Mouse (Mus musculus): ENCODE measurements around the gene Tmem30b. TPM values are rescaled to one million over a fixed set of nuclear protein-coding genes. Genes with fewer than 3 reads are reported as not detected.

The Tmem30b gene
- polyA plus RNA-seq, 1 experiment from 2014 or later = 19.4 TPM

DNA sequence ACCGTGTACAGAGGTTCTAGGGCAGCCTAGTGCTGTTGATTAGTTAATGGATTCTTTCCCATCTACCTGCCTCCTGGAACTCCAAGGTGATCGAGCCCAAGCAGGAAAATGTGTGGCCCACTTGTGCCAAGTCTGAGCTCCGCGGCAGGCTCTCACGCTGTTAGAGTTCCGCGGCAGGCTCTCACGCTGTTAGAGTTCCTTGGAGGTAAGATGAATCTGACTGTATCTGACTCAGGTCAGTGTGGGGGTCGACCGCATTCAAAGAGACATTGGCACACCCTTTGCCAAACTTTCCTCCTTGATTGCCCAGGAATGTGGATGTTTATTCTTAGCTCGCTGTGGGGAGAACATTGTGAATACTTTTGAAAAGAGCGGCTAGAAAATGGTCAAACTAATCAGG is 28.4 kb downstream of the Tmem30b start:
- no peak for DNase-seq (ENCODE audit: low spot score)
- H3K27ac ChIP-seq (ENCODE audit: low read length) = no peak overlapping the region
- H3K4me1 ChIP-seq (ENCODE audit: insufficient read depth, low read depth, low read length) = no peaks in the 10 kb centered on the region
- no peak overlapping the region for H3K4me3 ChIP-seq (ENCODE audit: low read depth, low read length)
- 0 out of 2 replicates have a peak, but pooled peaks cover 3% of the 10 kb centered on the region for H3K27me3 ChIP-seq (replicated peaks; ENCODE audit: insufficient read depth, low read length)
- 36% methylated on average over 12 of the region's 12 CpGs for WGBS
- no peak; the same call in 1 of the 2 replicates for ATAC-seq
- no peak overlapping the region for H3K9ac ChIP-seq (replicated peaks; ENCODE audit: low read depth)
- 0 out of 2 replicates have a peak overlapping the region, but pooled peaks have one; percentile 5 for H3K4me2 ChIP-seq (replicated peaks; ENCODE audit: low read depth, low read length)
- no peaks in the 10 kb centered on the region for H3K36me3 ChIP-seq (ENCODE audit: insufficient read depth, low read length)
- TF ChIP-seq EP300 (IDR thresholded peaks at IDR 0.05) (no peak), CTCF (IDR thresholded peaks at IDR 0.05) (no peak)
- H3K9me3 ChIP-seq (ENCODE audit: low read length) = no peaks in the 10 kb centered on the region

DNA sequence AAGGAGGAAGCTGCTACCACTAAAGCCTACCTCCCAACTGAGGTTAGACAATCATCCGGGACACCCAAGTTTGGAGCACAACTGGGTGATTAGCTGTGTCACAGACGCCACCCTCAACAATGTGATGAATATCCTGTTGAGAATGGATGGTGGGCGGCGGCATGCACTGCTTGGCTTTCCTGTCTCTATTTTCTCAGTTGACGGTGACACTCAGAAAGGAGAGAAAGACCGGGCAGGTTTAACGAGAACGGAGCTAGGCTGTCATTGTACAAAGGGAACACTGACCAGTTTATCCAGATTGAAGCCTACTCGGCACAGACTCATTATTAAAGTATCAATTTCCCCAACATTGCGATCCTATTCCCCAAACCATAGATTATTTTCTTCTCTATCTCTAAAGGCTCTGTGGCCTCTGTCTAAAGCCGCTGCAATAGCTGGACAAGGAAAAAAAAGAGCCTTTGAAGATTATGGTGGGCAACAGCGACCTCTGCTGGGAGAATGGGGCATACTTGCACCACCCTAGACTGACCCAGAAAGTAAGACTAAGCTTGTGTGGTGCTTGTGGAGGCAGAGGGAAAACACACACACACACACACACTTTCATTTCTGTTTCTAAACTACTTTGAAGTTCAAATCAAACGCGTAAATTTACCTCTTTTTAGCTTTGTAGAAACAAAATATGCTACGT is 29.0 kb downstream of the Tmem30b start:
- Histone ChIP-seq H3K27me3 (replicated peaks; ENCODE audit: insufficient read depth, low read length) (0 out of 2 replicates have a peak, but pooled peaks cover 3% of the 10 kb centered on the region), H3K4me1 (ENCODE audit: insufficient read depth, low read depth, low read length) (no peaks in the 10 kb centered on the region), H3K9me3 (ENCODE audit: low read length) (no peaks in the 10 kb centered on the region), H3K4me2 (replicated peaks; ENCODE audit: low read depth, low read length) (0 out of 2 replicates have a peak overlapping the region, but pooled peaks have one; percentile 5), H3K9ac (replicated peaks; ENCODE audit: low read depth) (no peak overlapping the region), H3K4me3 (ENCODE audit: low read depth, low read length) (no peak overlapping the region), H3K27ac (ENCODE audit: low read length) (no peak overlapping the region), H3K36me3 (ENCODE audit: insufficient read depth, low read length) (no peaks in the 10 kb centered on the region)
- DNase-seq (ENCODE audit: low spot score) (peak; percentile 88), ATAC-seq (peak; percentile 79)
- 40% methylated on average over 15 of the region's 15 CpGs for WGBS
- TF ChIP-seq EP300 (IDR thresholded peaks at IDR 0.05) = no peak
- peak; percentile 91 for TF ChIP-seq CTCF (IDR thresholded peaks at IDR 0.05)

DNA sequence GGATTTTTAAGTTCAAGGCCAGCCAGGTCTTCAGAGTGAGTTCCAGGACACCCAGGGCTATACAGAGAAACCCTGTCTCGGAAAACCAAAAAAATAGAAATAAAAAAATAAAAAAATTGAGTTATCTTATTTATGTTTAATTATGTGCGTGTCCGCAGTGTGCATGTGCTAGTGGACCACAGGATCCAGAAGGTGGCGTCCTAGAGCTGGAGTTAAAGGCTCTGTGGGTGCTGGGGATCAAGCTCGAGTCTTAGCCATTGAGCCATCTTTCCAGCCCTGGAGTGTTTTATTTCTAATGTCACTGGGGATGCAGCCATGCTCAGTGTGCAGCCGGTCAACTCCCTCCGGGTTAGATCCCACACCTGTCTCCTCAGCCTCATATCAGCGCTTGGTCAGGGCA is 29.7 kb downstream of the Tmem30b start:
- no peaks in the 10 kb centered on the region for H3K9me3 ChIP-seq (ENCODE audit: low read length)
- WGBS = 85% methylated on average over 8 of the region's 8 CpGs
- TF ChIP-seq EP300 (IDR thresholded peaks at IDR 0.05) = no peak
- no peak for TF ChIP-seq CTCF (IDR thresholded peaks at IDR 0.05)
- no peak overlapping the region for H3K4me2 ChIP-seq (replicated peaks; ENCODE audit: low read depth, low read length)
- no peaks in the 10 kb centered on the region for H3K36me3 ChIP-seq (ENCODE audit: insufficient read depth, low read length)
- H3K9ac ChIP-seq (replicated peaks; ENCODE audit: low read depth) = no peak overlapping the region
- no peak overlapping the region for H3K4me3 ChIP-seq (ENCODE audit: low read depth, low read length)
- DNase-seq (ENCODE audit: low spot score) (no peak), ATAC-seq (no peak)
- H3K27ac ChIP-seq (ENCODE audit: low read length) = no peak overlapping the region
- 0 out of 2 replicates have a peak, but pooled peaks cover 3% of the 10 kb centered on the region for H3K27me3 ChIP-seq (replicated peaks; ENCODE audit: insufficient read depth, low read length)
- H3K4me1 ChIP-seq (ENCODE audit: insufficient read depth, low read depth, low read length) = no peaks in the 10 kb centered on the region

- Histone ChIP-seq H3K27me3 (replicated peaks; ENCODE audit: insufficient read depth, low read length) (0 out of 2 replicates have a peak, but pooled peaks cover 3% of the 10 kb centered on the region), H3K4me2 (replicated peaks; ENCODE audit: low read depth, low read length) (no peak overlapping the region), H3K27ac (ENCODE audit: low read length) (no peak overlapping the region), H3K36me3 (ENCODE audit: insufficient read depth, low read length) (no peaks in the 10 kb centered on the region), H3K9me3 (ENCODE audit: low read length) (no peaks in the 10 kb centered on the region), H3K4me1 (ENCODE audit: insufficient read depth, low read depth, low read length) (no peaks in the 10 kb centered on the region), H3K9ac (replicated peaks; ENCODE audit: low read depth) (no peak overlapping the region), H3K4me3 (ENCODE audit: low read depth, low read length) (no peak overlapping the region)
- DNase-seq (ENCODE audit: low spot score) = no peak
- WGBS = 67% methylated on average over 6 of the region's 6 CpGs
- TF ChIP-seq EP300 (IDR thresholded peaks at IDR 0.05) = no peak
- no peak for TF ChIP-seq CTCF (IDR thresholded peaks at IDR 0.05)
- ATAC-seq = no peak
Observed at GRCm38 (mm10) chr12:73514722-73515121, 31.5 kb downstream of the Tmem30b start.

DNA sequence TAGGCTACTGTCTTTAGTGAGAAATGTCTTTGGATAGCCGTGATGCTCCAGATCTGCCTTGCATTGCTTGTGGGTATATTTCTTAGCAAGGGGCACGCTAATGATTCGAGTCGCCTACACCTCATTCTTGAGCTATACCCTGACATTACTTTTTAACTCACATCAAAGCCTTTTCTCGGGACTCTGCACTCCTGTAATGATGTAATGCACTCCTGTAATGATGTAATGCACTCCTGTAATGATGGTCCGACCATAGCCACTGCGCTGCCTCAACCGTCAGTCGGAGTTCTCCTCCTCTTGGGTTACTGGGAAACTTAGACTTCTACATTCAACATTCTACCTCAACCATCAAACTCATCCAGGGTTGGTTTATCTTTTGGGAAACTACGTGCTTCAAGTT is 32.2 kb downstream of the Tmem30b start:
- TF ChIP-seq CTCF (IDR thresholded peaks at IDR 0.05) = no peak
- TF ChIP-seq EP300 (IDR thresholded peaks at IDR 0.05) = no peak
- no peak overlapping the region for H3K4me3 ChIP-seq (ENCODE audit: low read depth, low read length)
- no peaks in the 10 kb centered on the region for H3K4me1 ChIP-seq (ENCODE audit: insufficient read depth, low read depth, low read length)
- no peak overlapping the region for H3K27ac ChIP-seq (ENCODE audit: low read length)
- no peak for ATAC-seq
- H3K36me3 ChIP-seq (ENCODE audit: insufficient read depth, low read length) = no peaks in the 10 kb centered on the region
- WGBS = 83% methylated on average over 10 of the region's 10 CpGs
- 0 out of 2 replicates have a peak, but pooled peaks cover 3% of the 10 kb centered on the region for H3K27me3 ChIP-seq (replicated peaks; ENCODE audit: insufficient read depth, low read length)
- H3K9me3 ChIP-seq (ENCODE audit: low read length) = no peaks in the 10 kb centered on the region
- no peak overlapping the region for H3K9ac ChIP-seq (replicated peaks; ENCODE audit: low read depth)
- H3K4me2 ChIP-seq (replicated peaks; ENCODE audit: low read depth, low read length) = no peak overlapping the region
- no peak for DNase-seq (ENCODE audit: low spot score)

DNA sequence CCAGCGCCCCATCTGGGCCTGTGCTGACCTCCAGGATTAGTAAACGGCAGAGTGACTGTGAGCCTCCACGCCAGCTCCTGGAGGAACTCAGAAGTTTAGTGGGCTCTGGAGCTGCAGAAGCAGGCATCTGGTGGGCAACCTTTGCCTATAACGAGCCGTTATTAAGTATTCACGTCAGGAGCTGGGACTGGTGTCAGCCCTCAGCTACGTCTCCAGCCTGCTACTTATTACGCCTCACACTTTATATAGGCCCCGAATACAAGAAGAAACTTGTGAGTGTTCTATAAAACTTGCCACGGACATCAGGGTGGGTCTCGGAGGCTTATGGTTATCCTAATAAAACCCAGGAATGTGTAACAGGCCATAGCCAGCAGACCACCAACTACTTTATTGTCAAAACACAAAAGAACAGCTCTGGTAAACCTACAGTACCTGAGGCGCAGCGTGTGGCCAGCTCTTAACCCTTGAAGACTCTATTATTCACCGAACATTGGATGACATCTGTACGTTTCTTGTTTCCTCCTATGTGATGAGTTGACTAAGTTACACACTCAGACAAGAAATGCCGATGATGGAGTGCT is 34.6 kb downstream of the Tmem30b start:
- WGBS = 82% methylated on average over 16 of the region's 16 CpGs
- no peak for ATAC-seq
- no peak for TF ChIP-seq CTCF (IDR thresholded peaks at IDR 0.05)
- no peak for TF ChIP-seq EP300 (IDR thresholded peaks at IDR 0.05)
- Histone ChIP-seq H3K27me3 (replicated peaks; ENCODE audit: insufficient read depth, low read length) (no peaks in the 10 kb centered on the region), H3K4me2 (replicated peaks; ENCODE audit: low read depth, low read length) (no peak overlapping the region), H3K4me1 (ENCODE audit: insufficient read depth, low read depth, low read length) (no peaks in the 10 kb centered on the region), H3K9me3 (ENCODE audit: low read length) (no peaks in the 10 kb centered on the region), H3K27ac (ENCODE audit: low read length) (no peak overlapping the region), H3K36me3 (ENCODE audit: insufficient read depth, low read length) (no peaks in the 10 kb centered on the region), H3K4me3 (ENCODE audit: low read depth, low read length) (no peak overlapping the region), H3K9ac (replicated peaks; ENCODE audit: low read depth) (no peak overlapping the region)
- no peak for DNase-seq (ENCODE audit: low spot score)

Measured in lung, postnatal 0 days (tissue).